Mouse (Mus musculus): ENCODE data around the gene Hdgf.

- TF ChIP-seq CTCF (IDR thresholded peaks at IDR 0.05; ENCODE audit: insufficient read depth, low read length) (no peak), POLR2A (IDR thresholded peaks at IDR 0.05; ENCODE audit: borderline replicate concordance, extremely low read depth, low read depth, low read length) (no peak)
Measured at GRCm38 (mm10) chr3:87877730-87878129, 28.4 kb upstream of the Hdgf start.
